Mouse (Mus musculus) heart, embryonic 10.5 days (tissue): Measurements from ENCODE around the gene Armc8. TPM values are rescaled to one million over a fixed set of nuclear protein-coding genes. Genes with fewer than 3 reads are reported as not detected.
"Not testable (repeated sequence)": the region's sequence is repeated elsewhere in the genome, so short reads cannot be mapped to it uniquely, and the experiment has no call there.

Experiments
- DNase-seq: peaks from one replicate; pipeline ENCODE4 v3.0.0-alpha.2; 2017; ENCODE audit warnings: low spot score
- H3K27ac ChIP-seq: fragments of 300-500 bp; sonication (generic); 2 replicates; pipeline ENCODE4 v1.5.1; 2016; ENCODE audit warnings: mild to moderate bottlenecking
- H3K27me3 ChIP-seq: fragments of 300-500 bp; sonication (generic); 2 replicates; pipeline ENCODE4 v1.6.1; 2016; ENCODE audit warnings: mild to moderate bottlenecking; ENCODE audit not compliant: poor library complexity, insufficient read depth, severe bottlenecking
- H3K36me3 ChIP-seq: fragments of 300-500 bp; sonication (generic); 2 replicates; pipeline ENCODE4 v1.6.1; 2016; ENCODE audit warnings: mild to moderate bottlenecking, moderate library complexity
- H3K4me1 ChIP-seq: fragments of 300-500 bp; sonication (generic); 2 replicates; pipeline ENCODE4 v1.6.1; 2016; ENCODE audit warnings: mild to moderate bottlenecking
- H3K4me3 ChIP-seq: fragments of 300-500 bp; sonication (generic); 2 replicates; pipeline ENCODE4 v1.5.1; 2016; ENCODE audit warnings: mild to moderate bottlenecking, moderate library complexity
- H3K9me3 ChIP-seq: fragments of 300-500 bp; sonication (generic); 2 replicates; pipeline ENCODE4 v1.6.1; 2016; ENCODE audit warnings: mild to moderate bottlenecking, moderate library complexity
- WGBS: fragments of 180-500 bp; shearing (Covaris S2); methylation state at CpG from one replicate; pipeline ENCODE4 v1.1.7; 2016; 5-methylcytosine and 5-hydroxymethylcytosine counted together
- polyA plus RNA-seq: library from polyadenylated mRNA; unstranded; fragments of >200 nt; fragmentation: Nextera tagmentation; extraction: Ambion mirVana; gene quantifications from 2 replicates; pipeline ENCODE4 v1.2.1, GENCODE M21; 2016

Gene Armc8
- polyA plus RNA-seq = 22.7 and 26.3 TPM in 2 replicates

GRCm38 (mm10) chr9:99568347-99569070, at the start of gene Armc8:
Gene Armc8 (minus strand): TSS chr9:99568899.
- WGBS = under 1% methylated on average over 70 of the region's 70 CpGs
- H3K4me3 ChIP-seq = peak within 1 kb of the TSS; percentile 95

DNA sequence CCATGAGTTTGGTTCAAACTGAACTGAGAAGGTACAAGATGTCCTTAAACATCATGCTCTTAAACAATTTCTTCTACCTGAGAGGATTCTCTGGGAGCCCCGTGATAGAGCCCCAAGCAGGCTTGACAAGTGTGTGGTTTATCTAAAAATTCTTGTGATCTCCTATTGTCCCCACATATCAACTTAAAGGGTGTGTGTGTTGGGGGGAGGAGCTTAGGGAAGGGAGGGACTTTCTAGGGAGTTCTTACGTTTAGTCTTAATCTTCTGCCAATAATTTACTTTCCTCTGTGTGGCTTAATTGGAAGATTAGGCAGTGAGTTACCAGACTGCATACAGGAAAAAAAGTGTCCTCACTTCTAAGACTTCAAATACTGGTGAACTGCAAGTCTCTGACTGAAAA, 43.5 kb upstream of the Armc8 start, which contains the start of gene A4gnt:
TSS of gene A4gnt (plus strand) at position 301 of the 400 bp plus-strand sequence.
- Histone ChIP-seq H3K27me3 (no peaks in the 10 kb centered on the region), H3K4me1 (0 out of 2 replicates have a peak, but pooled peaks cover 3% of the 10 kb centered on the region), H3K4me3 (no peak within 1 kb of the TSS), H3K27ac (no peak within 1 kb of the TSS), H3K36me3 (no peaks in the 10 kb centered on the region), H3K9me3 (no peaks in the 10 kb centered on the region)
- WGBS = 51% methylated on average over 2 of the region's 2 CpGs
- DNase-seq = peak; percentile 38

More at GRCm38 (mm10) chr9:99568347-99569070, at the start of gene Armc8:
- H3K27ac ChIP-seq = peak within 1 kb of the TSS; percentile 99
- DNase-seq = peak; percentile 94
- H3K4me1 ChIP-seq = peaks cover 11% of the 10 kb centered on the region; the same call in 1 of the 2 replicates
- no peaks in the 10 kb centered on the region for H3K27me3 ChIP-seq
- no peaks in the 10 kb centered on the region for H3K36me3 ChIP-seq
- H3K9me3 ChIP-seq = no peaks in the 10 kb centered on the region

DNA sequence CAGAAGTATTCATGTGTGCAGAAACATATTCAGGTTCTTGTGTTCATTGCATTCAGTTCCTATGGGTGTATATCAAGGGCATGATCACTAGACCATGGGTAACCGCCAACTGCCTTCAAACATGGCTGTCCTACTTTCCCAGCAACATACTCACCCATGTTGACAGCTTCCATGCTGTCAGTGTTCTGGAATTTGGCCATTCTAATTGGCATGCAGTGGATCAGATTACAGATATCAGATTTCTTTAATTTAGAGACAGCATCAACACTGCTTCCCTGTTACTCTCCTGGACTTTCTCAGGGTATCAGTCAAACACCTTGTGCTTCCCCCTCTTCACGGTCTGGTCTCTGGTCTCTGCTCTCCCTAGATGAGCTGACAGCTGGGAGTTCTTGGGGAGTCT, 34.9 kb upstream of the Armc8 start:
- Histone ChIP-seq H3K4me3 (no peak overlapping the region), H3K27ac (no peak overlapping the region), H3K27me3 (no peaks in the 10 kb centered on the region), H3K36me3 (no peaks in the 10 kb centered on the region), H3K4me1 (no peaks in the 10 kb centered on the region), H3K9me3 (no peaks in the 10 kb centered on the region)
- WGBS = 76% methylated on average over 2 of the region's 2 CpGs
- DNase-seq = no peak

- not testable (repeated sequence) for H3K27ac ChIP-seq, H3K9me3 ChIP-seq, DNase-seq, H3K36me3 ChIP-seq, H3K4me1 ChIP-seq, H3K4me3 ChIP-seq, H3K27me3 ChIP-seq
- 90% methylated on average over 6 of the region's 6 CpGs for WGBS
Measured at GRCm38 (mm10) chr9:99599127-99599526, 30.4 kb upstream of the Armc8 start.

- DNase-seq = no peak
- WGBS = 68% methylated on average over 8 of the region's 8 CpGs
- H3K27me3 ChIP-seq = no peaks in the 10 kb centered on the region
- H3K4me1 ChIP-seq = peaks cover 2% of the 10 kb centered on the region; the same call in 1 of the 2 replicates
- no peak overlapping the region for H3K27ac ChIP-seq
- H3K9me3 ChIP-seq = no peaks in the 10 kb centered on the region
- no peaks in the 10 kb centered on the region for H3K36me3 ChIP-seq
- H3K4me3 ChIP-seq = no peak overlapping the region
Measured at GRCm38 (mm10) chr9:99591144-99591543, 22.4 kb upstream of the Armc8 start.

DNA sequence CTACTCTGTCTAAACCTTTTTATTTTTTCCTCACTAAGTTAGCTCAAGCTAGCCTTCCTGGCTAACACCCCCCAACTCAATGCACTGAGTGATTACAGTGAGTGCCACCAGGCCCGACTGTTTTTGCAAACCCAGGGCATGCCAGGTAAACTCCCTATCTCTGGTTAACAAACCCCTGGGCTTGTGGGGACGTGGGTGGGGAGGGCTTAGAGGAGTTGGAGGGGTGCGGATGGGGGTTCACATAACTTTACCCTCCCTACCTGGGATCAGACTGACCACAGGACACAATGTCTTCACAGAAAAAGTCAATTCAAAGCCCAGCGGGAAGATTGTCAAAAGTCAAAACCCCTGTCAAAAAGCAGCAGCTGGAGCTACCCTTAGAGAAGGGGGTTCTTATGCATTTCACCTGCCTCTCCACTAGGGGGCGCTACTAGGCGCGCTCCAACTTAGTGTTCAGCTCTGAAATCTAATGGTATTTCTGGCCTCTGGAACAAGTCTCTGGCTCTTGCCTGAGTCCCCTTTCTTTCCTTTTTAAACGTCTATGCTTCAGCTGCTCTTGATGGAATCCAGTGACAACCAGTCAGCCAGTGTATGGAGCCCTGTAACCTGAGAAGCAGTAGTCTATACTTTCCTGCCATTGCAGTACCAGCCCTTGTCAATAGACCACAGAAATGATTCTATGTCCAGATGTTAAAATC, 19.0 kb upstream of the Armc8 start:
- Histone ChIP-seq H3K9me3 (no peaks in the 10 kb centered on the region), H3K36me3 (peaks cover 24% of the 10 kb centered on the region), H3K4me1 (peaks cover 2% of the 10 kb centered on the region; the same call in 1 of the 2 replicates), H3K27me3 (no peaks in the 10 kb centered on the region), H3K27ac (no peak overlapping the region), H3K4me3 (no peak overlapping the region)
- DNase-seq = peak; percentile 85
- WGBS = 26% methylated on average over 8 of the region's 8 CpGs

GRCm38 (mm10) chr9:99580655-99581054, 12.0 kb upstream of the Armc8 start:
- peaks cover 3% of the 10 kb centered on the region; the same call in 1 of the 2 replicates for H3K4me1 ChIP-seq
- H3K27me3 ChIP-seq = no peaks in the 10 kb centered on the region
- H3K9me3 ChIP-seq = no peaks in the 10 kb centered on the region
- H3K27ac ChIP-seq = no peak overlapping the region
- H3K4me3 ChIP-seq = no peak overlapping the region
- DNase-seq = no peak
- H3K36me3 ChIP-seq = peaks cover 53% of the 10 kb centered on the region
- 53% methylated on average over 2 of the region's 2 CpGs for WGBS

DNA sequence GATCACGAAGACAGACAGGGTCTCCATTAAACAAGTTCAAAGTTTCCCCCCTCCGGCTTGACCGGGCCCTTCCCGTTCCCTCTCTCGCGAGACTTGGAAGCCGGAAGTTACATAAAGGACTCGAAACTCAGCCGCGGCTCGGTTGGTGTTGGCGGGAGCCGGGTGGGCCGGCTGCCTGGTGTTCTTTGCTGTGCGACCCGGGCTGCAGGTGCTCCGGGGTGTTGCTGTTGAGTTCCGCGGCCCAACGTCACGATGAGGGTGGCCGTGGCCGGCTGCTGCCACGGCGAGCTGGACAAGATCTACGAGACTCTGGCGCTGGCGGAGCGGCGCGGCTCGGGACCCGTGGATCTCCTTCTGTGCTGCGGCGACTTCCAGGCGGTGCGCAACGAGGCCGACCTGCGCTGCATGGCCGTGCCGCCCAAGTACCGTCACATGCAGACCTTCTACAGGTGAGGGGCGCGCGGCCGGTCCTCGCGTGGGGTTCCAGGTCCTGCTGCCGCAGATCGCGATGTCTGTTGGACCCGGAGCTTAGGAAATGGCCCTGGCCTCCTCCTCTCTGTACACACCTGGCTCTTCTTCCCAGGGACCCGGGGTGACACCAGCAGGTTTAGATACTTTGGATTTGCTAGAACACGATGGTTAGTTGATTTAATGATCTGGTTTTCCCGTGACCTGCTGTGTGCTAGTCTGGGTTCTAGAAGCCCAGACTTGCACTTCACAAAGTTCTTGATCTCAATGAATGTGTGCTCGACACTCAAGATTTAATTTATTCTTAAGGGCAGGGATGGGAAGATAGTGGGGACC, 7.2 kb upstream of the Armc8 start, which contains the start of gene Dbr1:
TSS of gene Dbr1 (plus strand) at position 123 of the 804 bp plus-strand sequence.
- peak; percentile 95 for DNase-seq
- H3K27ac ChIP-seq = peak within 1 kb of the TSS; percentile 94
- peaks cover 3% of the 10 kb centered on the region; the same call in 1 of the 2 replicates for H3K4me1 ChIP-seq
- H3K9me3 ChIP-seq = no peaks in the 10 kb centered on the region
- H3K4me3 ChIP-seq = peak within 1 kb of the TSS; percentile 94
- H3K27me3 ChIP-seq = no peaks in the 10 kb centered on the region
- H3K36me3 ChIP-seq = peaks cover 12% of the 10 kb centered on the region
- WGBS = under 1% methylated on average over 57 of the region's 57 CpGs

GRCm38 (mm10) chr9:99569071-99569397, 335 bp upstream of the Armc8 start:
- no peaks in the 10 kb centered on the region for H3K36me3 ChIP-seq
- H3K4me3 ChIP-seq = peak overlapping the region; percentile 95
- H3K9me3 ChIP-seq = no peaks in the 10 kb centered on the region
- no peak for DNase-seq
- H3K27ac ChIP-seq = peak overlapping the region; percentile 99
- H3K27me3 ChIP-seq = no peaks in the 10 kb centered on the region
- peaks cover 11% of the 10 kb centered on the region; the same call in 1 of the 2 replicates for H3K4me1 ChIP-seq
- WGBS = 2% methylated on average over 9 of the region's 9 CpGs

DNA sequence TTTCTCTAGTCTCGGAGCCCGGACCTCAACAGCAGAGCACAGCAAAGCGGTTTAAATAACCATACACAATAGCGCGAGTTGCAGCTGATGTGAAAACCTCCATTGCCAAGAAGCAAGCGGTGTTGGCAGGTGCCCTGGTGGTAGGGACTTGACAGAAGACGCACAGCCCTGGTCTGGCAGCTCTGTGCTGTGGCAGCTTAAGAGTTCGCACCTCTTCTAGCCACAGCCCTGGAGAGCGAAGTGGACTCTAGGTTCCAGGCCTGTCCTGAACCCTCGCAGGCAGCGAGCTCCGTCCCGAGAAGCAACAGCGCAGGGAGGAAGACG, 714 bp downstream of the Armc8 start:
- H3K9me3 ChIP-seq = no peaks in the 10 kb centered on the region
- H3K4me1 ChIP-seq = peaks cover 11% of the 10 kb centered on the region; the same call in 1 of the 2 replicates
- no peaks in the 10 kb centered on the region for H3K36me3 ChIP-seq
- H3K4me3 ChIP-seq = peak overlapping the region; percentile 95
- peak overlapping the region; percentile 99 for H3K27ac ChIP-seq
- H3K27me3 ChIP-seq = no peaks in the 10 kb centered on the region
- 3% methylated on average over 15 of the region's 15 CpGs for WGBS
- DNase-seq = no peak

DNA sequence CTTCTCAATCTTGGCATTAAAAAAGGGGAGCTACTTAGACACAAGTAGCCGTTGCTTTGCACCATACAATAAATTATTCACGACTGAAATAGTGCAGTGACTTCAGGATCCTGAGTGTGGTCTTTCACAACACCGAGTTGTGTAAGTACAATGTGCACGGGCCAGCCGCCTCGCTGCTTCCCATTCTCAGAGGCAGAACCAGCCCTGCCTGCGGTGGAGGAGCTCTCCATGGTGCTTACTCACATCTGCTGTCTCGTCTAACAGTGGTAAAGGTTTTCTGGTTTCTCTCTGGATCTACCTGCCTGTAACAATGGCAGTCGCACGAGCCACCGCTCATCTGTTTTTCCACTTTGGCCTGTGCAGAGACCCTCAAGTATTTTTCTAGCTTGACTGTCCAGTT, 5.0 kb downstream of the Armc8 start:
- peak; percentile 86 for DNase-seq
- no peak overlapping the region for H3K27ac ChIP-seq
- H3K36me3 ChIP-seq = no peaks in the 10 kb centered on the region
- no peaks in the 10 kb centered on the region for H3K9me3 ChIP-seq
- H3K4me1 ChIP-seq = peaks cover 4% of the 10 kb centered on the region; the same call in 1 of the 2 replicates
- H3K27me3 ChIP-seq = no peaks in the 10 kb centered on the region
- WGBS = 17% methylated on average over 11 of the region's 11 CpGs
- no peak overlapping the region for H3K4me3 ChIP-seq

DNA sequence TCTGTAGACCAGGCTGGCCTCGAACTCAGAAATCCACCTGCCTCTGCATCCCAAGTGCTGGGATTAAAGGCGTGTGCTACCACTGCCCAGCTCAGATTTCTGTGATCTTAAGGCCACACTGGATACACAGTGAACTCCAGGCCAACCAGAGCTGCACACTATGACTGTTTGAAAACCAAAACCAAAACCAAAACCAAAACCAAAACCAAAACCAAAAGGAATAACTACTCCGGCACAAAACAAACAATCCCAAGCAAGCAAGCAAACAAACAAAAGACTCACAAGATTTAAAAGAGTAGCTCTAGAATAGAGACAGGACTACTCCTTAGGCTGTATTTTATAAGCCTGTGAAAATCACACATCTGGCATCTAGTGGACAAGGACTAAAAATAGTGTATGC, 8.3 kb downstream of the Armc8 start:
- peaks cover 6% of the 10 kb centered on the region; the same call in 1 of the 2 replicates for H3K4me1 ChIP-seq
- no peak overlapping the region for H3K27ac ChIP-seq
- no peaks in the 10 kb centered on the region for H3K9me3 ChIP-seq
- WGBS = 95% methylated on average over 3 of the region's 3 CpGs
- DNase-seq = no peak
- no peaks in the 10 kb centered on the region for H3K27me3 ChIP-seq
- no peaks in the 10 kb centered on the region for H3K36me3 ChIP-seq
- H3K4me3 ChIP-seq = no peak overlapping the region

DNA sequence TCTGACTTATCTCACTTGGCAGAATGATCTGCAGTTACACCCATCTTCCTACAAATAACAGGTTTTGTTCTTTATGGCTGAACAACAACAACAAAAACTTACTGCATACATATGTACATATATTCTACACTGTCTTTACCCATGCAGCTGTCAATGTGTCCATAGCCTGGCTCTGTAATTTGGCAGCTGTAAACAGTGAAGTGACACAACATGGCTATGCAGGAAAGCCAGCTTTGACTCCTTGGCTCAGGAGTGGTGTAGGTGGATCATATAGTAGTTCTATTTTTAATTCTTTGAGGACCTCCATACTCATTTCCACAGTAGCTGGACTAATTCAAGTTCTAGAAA, 9.2 kb downstream of the Armc8 start:
- H3K27me3 ChIP-seq = no peaks in the 10 kb centered on the region
- H3K4me3 ChIP-seq = no peak overlapping the region
- H3K36me3 ChIP-seq = no peaks in the 10 kb centered on the region
- no peaks in the 10 kb centered on the region for H3K9me3 ChIP-seq
- H3K4me1 ChIP-seq = peaks cover 6% of the 10 kb centered on the region; the same call in 1 of the 2 replicates
- DNase-seq = no peak
- H3K27ac ChIP-seq = no peak overlapping the region
